Mouse (Mus musculus) CD4-positive, CD25-positive, alpha-beta regulatory T cell, adult 4 months (primary cell): Measurements from ENCODE around the gene Asic2. TPM values are rescaled to one million over a fixed set of nuclear protein-coding genes. Genes with fewer than 3 reads are reported as not detected.

Experiments
- ATAC-seq: one replicate; pipeline ENCODE4 v1.8.0; 2017
- polyA plus RNA-seq, 2 experiments: library from polyadenylated mRNA; unstranded; fragments of 100-300 nt; shearing (Covaris generic); gene quantifications; one replicate each; pipeline ENCODE4 v1.2.1; 2017

Gene Asic2
- polyA plus RNA-seq, 2 experiments from 2014 or later = not detected

DNA sequence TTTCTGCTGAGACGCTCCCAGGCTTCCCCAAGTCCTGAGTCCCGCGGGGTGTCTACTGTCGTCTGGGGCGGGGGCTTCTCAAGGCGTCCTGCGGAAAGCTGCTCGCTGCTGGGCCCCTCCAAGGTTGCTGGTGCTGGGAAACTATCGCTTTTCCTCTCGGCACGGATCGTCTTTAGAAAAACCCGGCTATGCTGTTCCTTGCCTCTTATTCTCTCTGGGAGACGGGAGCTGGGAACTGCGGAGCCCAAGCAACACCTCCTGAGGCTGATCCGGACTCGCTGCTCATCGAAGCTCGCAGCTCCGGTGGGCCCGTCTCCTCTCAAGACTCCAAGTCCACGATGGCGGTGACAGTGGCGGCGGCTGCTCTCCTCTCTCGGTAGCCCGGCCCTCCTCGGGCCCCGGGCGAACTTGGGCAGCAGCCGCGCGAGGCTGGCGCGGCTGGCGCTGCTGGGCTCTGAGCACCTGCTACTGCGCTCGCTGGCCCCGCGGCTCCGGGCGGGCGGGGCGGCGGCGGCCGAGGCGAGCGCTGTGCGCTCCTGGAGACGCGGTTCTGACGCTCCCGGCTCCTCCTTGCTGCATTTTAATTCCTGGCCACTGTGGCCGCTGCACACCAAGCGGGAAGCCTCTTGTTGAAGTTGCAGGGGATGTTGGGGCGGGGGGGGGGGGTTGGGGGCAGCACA is 815.0 kb downstream of the Asic2 start:
- no peak for ATAC-seq

DNA sequence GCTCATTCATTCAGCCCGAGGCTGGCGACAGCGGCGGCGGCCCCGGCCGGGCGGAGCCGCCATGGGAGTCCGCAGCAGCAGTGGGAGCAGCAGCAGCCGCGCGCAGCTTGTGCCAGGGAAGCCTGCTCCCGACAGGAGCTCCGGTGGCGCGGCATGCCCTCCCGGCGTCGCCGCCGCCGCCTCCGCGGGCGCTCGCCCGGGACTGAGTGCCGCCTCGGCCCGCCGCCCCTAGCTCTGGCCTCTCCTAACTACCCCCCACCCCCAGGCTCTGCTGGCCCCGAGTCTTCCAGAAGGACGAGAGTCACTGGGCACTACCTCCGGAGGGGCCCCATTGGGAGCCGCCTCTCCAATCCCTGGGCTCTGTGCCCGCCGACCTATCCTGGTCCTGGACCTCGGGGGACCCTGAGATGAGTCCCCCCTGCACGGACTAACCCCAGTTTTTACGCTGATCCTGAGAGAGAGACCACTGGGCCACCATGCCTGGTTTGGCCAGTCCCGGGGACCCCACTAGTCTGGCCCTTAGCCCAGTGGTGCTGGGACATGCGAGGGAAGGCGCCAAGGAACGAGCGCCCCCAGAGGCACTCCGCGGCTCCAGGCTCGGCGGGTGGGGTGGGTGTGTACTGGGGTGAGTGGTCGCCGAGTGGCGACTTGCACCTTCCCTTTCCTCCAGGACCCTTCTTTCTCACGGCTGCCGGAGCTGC is 815.6 kb downstream of the Asic2 start:
- ATAC-seq = no peak

DNA sequence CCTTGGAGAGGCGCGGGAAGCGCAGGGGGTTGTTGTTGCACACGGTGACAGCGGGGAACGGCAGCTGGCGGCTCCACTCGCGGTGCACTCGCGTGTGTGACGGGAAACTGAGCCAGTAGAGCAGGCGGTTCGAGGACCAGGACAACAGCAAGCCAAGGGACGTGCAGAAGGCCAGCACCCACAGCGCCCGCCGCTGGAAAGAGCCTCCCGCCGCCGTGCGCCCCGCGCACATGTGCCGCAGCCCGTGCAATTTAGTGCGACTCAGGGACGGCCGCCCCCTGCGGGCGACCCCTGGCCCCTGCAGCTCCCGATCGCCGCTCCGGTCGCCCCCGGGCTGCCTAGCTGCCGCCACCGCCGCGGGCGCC is 816.3 kb downstream of the Asic2 start:
- ATAC-seq = no peak

DNA sequence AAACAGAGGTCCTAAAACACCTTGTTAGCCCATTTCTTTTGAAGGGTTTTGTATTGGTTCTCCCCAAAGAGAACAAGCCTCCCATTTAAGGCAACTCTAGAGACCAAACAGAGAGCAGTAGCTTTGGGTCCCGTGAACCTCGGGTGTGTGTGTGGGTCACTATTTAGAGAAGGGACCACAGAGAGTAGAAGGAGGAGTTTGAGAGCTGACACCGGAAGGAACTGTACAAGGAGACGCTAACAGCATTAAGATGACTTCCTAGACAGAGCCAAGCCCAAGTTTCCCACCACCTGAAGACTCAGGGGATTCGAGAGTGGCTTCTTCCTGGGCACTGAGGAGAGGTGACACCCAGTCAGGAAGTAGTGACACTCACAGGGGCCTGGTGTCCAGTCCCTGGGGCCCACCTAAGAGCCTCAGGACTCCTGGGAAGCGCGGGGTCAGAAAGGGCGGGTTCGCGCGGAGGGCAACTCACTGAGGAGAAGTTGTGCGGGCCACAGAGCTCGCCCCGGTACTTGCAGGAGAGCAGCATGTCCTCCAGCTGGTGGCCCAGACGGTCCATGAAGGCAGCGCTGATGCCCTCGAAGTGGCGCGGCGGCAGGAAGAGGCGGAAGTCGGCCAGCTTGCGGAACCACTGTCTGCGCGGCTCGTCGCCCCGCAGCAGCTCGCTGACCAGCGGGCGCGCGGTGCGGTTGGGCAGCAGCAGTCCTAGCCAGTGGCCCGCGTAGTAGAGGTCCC is 816.8 kb downstream of the Asic2 start:
- ATAC-seq = no peak

DNA sequence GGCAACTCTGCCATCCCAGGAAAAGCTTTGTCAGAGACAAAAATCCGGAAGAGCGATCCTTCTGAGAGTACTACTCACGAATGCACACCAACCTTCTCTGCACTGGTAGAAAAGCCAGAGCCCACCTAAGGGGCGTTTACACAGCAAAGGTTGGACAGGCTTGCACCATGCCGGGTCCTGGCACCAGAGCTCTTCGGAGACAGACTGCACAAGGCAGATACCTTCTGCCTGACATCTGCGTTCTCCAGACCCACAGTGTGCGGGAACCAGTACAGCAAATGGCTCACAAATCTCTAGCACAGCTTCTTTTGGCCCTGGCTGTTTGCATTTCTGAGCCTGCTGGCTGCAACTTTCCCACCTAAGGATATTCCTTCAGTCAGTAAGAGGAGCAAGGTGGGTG is 817.6 kb downstream of the Asic2 start:
- ATAC-seq = no peak

DNA sequence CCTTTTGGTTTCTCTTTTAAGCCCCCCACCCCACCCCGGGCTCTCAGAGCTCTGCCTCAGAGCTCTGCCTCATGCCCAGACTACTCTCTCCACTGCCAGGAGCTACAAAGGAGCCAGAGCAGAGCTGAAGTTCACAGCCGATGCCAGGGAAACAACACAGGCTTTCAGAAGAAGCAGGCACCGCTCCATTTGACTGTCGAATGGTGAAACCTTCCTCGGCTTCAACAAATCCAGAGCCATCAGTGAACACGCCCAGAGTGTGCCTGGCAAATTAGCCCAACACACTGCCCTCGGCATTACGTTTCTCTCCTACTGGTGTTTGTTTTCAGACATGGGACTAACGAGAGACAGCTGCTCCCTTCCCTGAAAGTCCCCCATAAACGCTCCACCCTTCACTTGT is 819.8 kb downstream of the Asic2 start:
- no peak for ATAC-seq

DNA sequence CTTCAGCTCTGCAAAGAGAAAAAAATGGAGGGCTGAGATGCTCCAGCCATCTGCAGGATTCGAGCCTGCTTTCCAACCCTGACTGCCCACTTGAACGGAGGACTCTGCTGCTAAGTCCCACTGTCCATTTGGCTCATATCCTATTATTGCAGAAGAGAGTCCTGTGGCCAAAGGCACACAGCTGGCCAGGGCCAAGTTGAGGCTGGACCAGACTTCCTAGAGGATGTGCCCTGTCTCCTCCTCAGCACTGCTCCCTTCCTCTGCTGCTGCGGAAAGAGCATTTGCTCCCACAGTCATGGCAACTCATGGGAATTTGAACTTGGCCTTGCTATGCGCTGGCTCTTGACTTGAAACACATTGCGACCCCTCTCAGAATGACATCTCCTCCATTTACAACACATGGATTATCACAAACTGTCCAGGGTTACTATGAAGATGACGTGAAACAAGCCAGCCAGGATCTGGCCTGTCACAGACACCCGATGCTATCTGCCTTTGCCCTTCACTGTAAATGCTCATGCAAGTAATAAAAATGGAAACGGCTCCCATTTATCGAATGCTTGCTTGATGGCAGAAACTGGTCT is 821.6 kb downstream of the Asic2 start:
- ATAC-seq = no peak

DNA sequence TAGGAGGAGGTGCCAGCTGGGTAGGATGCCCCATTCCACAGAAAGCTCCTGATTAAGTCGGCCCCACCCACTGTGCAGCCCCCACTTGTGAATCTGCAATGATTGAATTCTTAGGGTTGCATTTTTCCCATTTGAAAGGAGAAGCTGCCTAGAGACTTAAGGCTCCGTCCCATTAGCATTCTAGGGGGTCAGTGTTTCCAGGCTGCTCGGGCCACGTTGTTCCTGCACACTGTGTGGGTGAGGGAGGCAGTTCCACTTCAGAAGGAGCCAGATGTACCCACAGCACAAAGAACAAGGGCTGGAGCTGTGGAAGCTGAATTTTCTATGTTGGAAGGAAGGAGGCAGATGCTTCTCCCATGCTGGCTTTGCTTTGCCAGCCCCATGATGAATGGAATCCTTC is 833.1 kb downstream of the Asic2 start:
- ATAC-seq = no peak

DNA sequence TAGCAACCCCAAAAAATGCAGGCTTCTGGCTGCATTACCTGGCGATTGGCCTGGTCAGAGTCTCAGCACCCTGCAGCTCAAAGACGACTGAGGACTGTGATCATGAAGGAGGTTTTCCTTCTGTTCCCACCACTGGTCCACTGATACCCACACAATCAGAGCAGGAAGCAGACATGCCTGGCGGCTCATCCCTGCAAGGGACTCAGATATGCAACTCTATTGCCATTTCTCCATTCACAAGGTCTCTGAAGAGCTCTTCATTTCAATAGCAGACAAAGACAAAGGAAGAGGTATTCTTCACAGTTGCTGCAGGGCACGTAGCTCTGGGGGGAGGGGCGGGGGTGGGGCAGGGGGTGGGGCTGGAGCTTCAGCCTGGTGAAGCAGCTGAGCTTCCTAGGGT is 834.3 kb downstream of the Asic2 start:
- no peak for ATAC-seq

DNA sequence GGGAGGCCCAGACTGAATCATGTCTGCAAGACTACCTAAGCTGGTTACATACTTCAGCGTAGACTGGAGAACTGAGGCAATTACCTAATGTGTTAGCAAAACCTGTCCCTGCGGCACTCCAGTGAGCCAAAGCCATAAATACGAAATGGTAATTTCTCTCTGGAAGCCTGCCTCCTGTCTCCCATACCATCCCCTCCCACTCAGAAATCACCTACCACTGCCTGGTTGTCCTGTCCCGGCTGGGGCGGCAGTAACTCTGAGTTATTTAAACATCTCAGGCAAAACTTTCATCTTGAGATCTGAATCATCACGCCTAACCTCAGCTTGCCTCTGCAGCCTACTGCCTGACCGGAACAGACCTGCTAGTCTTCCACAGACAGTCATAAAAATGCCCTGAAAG is 835.6 kb downstream of the Asic2 start:
- no peak for ATAC-seq

DNA sequence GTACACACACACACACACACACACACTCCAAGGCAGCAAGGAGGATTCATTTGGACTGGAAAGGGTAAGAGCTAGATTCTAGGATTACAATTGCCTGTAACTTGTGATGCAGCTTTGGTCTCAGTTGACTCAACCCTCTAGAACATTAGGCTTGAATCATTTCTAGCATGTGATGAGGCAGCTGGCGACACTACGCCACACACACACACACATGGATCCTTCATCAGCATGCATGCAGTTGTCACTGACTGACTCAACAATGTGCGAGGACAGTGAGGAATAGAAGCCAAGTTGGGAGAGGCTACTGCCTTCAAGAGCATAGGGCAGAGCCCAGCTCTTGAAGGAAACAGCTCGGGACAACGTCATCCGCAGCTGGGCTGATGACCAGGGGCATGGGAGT is 843.9 kb downstream of the Asic2 start:
- no peak for ATAC-seq

DNA sequence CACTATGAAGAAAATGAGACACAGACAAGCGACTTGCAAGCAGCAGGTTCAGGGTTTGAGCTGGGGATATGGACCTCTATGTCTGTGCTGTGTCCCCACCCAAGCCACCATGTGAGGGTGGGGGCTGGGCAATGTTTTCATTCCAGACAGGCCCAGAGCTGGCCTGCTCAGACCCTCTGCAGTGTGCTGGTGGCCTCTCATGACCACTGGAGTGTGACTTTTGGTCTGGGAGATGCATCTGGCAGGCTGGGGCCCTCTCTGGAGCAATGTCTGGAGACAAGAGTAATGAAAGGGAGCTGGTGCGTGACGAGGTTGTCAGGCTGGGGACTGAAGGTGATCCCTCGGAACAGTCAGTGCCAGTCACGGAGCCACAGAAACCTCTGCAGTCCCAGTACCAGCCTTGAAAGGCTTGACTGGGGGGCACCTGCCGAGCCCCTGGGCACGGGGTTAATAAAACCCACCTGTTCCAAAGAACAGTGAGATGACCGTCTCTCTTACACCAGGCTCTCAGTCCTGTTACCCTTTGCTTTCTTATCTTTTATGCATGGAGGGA is 848.2 kb downstream of the Asic2 start:
- no peak for ATAC-seq

DNA sequence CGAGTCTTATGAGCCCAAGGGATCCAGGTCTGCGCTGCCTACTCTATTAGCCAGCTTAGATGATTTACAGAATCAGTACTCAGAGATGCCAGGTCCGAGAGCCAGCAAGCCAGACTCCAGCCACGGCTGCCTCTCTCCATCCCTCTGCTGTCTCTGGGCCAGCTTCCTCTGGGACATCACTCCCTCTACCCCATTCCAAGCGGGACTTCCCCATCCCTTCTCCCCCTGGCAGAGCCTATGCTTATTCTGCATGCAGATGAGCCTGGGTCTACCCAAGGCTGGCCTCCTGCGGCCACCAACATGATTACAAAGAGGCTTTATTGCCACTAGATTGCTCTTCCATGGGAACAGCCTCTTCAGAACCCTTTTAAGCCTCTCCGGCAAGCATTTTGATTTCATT is 850.2 kb downstream of the Asic2 start:
- no peak for ATAC-seq

DNA sequence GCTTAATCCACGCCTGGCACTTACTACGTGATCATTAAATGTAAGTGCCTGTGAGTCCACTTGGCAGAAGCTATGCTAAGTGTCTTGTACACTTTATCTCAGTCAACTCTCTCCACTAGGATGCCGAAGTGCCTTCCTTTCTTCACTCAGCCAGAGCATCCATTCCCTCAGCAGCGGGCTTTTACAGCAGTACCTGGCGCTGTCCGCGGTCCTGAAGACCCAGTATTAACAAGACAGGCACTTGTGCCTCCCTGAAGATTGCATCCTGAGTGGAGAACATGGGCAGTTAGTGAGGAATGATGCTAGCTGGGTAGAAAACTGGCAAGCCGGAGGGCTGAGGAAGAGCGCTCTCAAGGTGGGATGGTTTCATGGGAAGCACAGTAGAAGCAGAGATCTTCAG is 852.6 kb downstream of the Asic2 start:
- ATAC-seq = no peak

DNA sequence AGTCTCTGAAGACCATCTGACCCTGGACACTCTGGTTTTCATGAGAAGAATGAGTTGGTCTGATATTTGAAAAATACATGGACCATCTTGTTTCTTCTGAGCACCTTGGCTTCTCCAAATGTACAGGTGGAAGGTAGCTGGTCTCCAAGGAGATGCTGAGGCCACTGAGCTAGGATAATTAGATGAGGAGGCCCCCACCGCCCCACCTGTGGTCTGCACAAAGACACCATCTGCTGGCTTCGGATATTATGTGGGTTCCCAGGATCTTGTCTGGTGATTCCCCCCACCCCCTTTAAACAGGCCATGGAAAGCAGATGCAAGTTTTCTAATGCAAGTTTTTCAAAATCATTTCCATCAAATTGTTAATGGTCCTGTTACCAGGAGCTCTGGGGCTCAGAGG is 856.6 kb downstream of the Asic2 start:
- ATAC-seq = no peak

DNA sequence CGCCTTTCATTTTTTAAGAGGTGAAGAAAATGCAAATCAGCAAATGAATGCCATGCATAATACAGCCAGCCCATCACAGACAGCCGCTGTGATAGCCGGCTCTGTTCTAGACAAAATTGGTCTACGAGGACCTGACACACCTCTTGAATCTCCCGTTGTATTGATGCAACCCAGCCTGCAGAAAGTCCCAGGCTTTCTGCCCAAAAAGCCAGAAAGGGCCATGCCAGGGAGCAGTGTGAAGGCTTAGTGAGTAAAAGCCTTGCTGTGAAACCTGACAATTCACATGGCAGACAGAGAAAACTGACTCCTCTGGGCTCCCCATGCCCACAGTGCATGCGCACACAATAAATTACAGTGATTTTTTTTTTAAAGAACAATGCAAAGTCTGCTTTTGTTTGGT is 858.2 kb downstream of the Asic2 start:
- no peak for ATAC-seq

DNA sequence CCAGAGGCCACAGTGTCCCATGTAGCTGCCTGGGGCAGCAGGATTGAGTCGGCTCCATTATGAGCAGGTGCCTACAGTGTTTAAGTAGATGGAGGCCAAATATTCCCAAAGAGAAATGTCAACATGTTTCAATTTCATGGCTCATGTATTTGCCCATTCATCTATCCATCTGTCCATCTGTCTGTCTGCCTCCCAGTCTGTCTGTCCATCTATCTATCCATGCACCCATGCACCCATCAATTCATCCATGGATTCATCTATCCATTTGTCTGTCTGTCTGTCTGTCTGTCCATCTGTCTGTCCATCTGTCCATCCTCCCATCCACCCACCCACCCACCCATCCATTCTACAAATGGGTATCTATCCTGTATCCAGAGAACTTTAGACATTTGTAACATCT is 861.3 kb downstream of the Asic2 start:
- ATAC-seq = no peak

DNA sequence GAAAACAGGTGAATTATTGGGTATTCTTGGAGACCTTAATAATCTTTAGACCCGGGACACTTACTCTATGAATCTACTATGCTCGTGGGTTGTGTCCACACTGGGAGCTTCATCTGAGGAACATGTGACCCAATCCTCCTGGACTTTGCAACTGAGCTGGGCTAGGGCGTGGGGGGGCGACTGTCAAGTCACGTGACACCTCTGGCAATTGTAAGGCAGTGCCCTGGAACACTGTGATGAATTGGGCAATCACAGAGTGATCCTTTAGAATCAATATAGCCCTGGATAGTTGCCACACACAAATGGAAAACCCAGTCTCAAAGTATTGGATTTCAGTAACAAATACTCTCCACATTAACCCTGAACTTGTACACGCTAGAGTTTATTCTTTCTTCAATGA is 867.4 kb downstream of the Asic2 start:
- ATAC-seq = no peak

DNA sequence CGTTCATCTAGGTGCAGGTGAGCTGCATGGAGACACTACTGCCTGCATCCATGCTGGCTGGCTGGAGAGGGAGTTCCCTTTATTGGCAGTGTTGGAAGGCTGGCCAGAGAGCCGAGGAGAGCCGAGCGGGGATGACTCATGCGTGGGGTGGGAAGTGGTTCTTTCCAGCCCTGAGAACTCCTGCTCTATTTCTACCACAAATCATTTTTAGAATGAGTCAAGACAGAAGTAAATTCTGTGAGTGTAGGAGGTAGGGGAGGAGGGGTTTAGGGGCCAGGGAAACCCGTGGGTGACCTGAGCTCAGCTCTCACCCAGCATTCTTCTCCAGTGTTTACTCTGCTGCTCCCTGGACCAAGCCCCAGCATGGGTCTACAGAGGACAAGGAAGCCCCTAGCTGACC is 872.2 kb downstream of the Asic2 start:
- no peak for ATAC-seq

DNA sequence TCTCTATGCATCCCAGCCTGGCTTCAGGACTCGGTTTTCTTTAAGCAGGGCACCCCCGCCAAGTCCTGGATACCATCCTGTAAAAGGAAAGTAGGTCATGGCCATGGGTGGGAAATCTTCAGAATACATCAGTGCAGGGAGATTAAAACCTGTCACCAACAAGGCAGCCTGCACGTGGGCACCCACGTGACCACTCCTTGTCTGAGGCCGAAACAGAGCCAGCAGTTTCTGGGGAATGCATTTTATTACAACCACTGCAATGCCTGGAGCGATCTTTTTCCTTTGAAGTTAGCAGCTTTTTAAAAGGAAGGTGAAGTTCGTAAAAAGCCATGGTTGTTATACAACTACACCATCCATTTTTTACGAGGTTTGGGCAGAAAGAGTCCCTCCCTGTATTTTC is 873.7 kb downstream of the Asic2 start:
- no peak for ATAC-seq

DNA sequence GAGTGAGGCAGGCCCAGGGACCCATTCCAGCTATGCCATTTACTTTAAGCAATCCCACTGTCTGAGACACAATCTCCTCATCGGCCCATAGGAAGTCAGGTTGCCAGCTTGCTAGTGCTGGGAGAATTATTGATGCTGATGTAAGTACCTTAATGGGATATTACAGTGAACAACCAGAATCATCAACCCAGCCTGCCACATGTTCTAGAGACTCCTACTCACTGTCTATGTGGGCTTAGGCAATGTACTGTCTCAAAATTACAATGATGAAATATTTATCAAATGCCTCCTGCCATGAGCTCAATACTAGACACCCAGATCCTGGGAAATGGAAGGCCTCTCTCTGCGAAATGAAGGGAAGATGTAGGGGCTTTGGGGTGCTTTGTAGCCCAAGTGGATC is 876.1 kb downstream of the Asic2 start:
- no peak for ATAC-seq

DNA sequence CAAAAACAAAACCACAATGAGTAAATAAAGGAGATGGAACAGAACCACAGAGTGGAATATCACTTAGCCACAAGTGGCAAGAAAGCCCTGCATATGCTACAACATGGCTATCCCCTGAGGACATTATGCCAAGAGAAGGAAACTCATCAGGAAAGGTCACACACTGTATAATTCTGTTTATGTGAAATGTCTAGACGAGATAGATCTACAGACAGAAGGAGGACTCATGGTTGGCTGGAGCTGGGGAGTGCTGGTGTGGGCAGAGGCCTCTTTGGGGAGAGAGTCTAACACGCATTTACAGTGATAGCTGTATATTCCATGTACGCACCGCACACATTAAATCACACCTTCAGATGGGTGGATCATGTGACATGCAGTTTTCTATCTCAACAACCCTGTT is 884.4 kb downstream of the Asic2 start:
- no peak for ATAC-seq

DNA sequence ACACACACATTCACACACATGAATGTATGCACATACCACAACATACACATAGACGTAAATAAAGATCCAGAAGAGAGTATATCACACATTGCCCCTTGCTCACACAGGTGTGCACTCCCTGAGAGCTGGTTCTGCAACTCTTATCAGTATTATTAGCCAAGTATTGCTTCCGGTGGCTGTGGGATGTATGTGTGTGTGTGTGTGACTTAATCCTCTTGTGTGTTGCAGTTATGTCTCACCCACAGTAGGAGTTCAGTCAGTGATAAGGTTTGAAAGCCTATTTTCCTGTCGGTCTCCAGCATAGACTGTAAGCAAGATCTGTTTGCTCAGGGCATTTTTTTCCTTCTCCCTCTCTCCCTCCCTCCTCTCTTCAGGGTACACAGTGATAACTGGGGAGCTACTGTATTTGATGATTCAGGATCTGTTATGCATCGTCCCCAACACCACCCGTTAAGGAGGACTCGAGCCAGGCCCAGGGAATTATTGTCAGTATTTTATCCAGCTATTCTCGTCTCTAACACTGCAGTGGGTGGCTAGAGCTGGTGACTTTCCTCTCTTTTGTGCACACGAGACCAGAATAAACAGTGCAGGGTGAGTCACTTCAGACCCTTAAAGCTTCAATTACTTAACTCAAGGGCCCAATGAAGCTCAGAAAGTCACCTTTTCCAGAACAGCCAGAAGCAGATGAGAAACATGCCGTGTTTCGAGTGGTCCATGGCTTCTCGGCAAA is 888.0 kb downstream of the Asic2 start:
- no peak for ATAC-seq
